Mouse (Mus musculus) cerebellum, postnatal 25 days (tissue): ENCODE results near the gene Rdh8.
A peak's percentile ranks its signal among the peaks of the same experiment; 100 is the strongest.
"Not testable (repeated sequence)": the region's sequence is repeated elsewhere in the genome, so short reads cannot be mapped to it uniquely, and the experiment has no call there.

Experiments
- DNase-seq, 2 experiments: peaks; one replicate each; pipeline ENCODE4 v3.0.0; 2021; ENCODE audit warnings: mixed read lengths in 2 of 2

Rdh8 gene

GRCm38 (mm10) chr9:20818236-20818635 lies at the start of gene Rdh8:
Gene Rdh8, plus strand, starts transcription at chr9:20818503.
- DNase-seq = no peak

GRCm38 (mm10) chr9:20781286-20781685 lies 37.0 kb upstream of the Rdh8 start:
- DNase-seq = no peak

- no peak for DNase-seq
Measured at GRCm38 (mm10) chr9:20785055-20785454, 33.2 kb upstream of the Rdh8 start.

GRCm38 (mm10) chr9:20787992-20788391 lies 30.3 kb upstream of the Rdh8 start:
- no peak for DNase-seq

GRCm38 (mm10) chr9:20789651-20790050 lies 28.7 kb upstream of the Rdh8 start:
- no peak for DNase-seq

GRCm38 (mm10) chr9:20790345-20790744 lies 28.0 kb upstream of the Rdh8 start:
- no peak for DNase-seq

GRCm38 (mm10) chr9:20794108-20794806 lies 24.0 kb upstream of the Rdh8 start:
- peak; percentile 16 to 27 for DNase-seq

- DNase-seq = peak; percentile 20 to 46
Measured at GRCm38 (mm10) chr9:20804266-20805158, 13.8 kb upstream of the Rdh8 start.

- DNase-seq = no peak
Measured at GRCm38 (mm10) chr9:20805159-20805495, 13.2 kb upstream of the Rdh8 start.

- DNase-seq = no peak
Measured at GRCm38 (mm10) chr9:20805706-20806105, 12.6 kb upstream of the Rdh8 start.

GRCm38 (mm10) chr9:20810271-20810670 lies 8.0 kb upstream of the Rdh8 start:
- DNase-seq = no peak

GRCm38 (mm10) chr9:20810773-20811172 lies 7.5 kb upstream of the Rdh8 start:
- no peak for DNase-seq

- DNase-seq = peak in 1 of 2 experiments; percentile 12
Measured at GRCm38 (mm10) chr9:20812537-20813271, 5.6 kb upstream of the Rdh8 start.

GRCm38 (mm10) chr9:20814521-20815272 lies 3.6 kb upstream of the Rdh8 start, which contains the start of gene Col5a3:
Gene Col5a3, minus strand, starts transcription at chr9:20815067.
- peak in 1 of 2 experiments; percentile 21 for DNase-seq

- no peak for DNase-seq
Measured at GRCm38 (mm10) chr9:20820001-20820400, 1.7 kb downstream of the Rdh8 start.

- DNase-seq = no peak
Measured at GRCm38 (mm10) chr9:20822821-20823220, 4.5 kb downstream of the Rdh8 start.

- no peak for DNase-seq
Measured at GRCm38 (mm10) chr9:20825781-20826180, 7.5 kb downstream of the Rdh8 start.

- DNase-seq = no peak
Measured at GRCm38 (mm10) chr9:20828127-20828526, 9.8 kb downstream of the Rdh8 start.

GRCm38 (mm10) chr9:20830901-20831643 lies 12.8 kb downstream of the Rdh8 start:
- DNase-seq = peak; percentile 93 to 96

- DNase-seq = no peak
Measured at GRCm38 (mm10) chr9:20834881-20835280, 16.6 kb downstream of the Rdh8 start.

GRCm38 (mm10) chr9:20835431-20835954 lies 17.2 kb downstream of the Rdh8 start:
- not testable (repeated sequence) for DNase-seq
